Mouse (Mus musculus) liver, embryonic 14.5 days (tissue): ENCODE measurements around the gene Dpagt1.

Experiments
- CTCF ChIP-seq: IDR thresholded peaks from 2 replicates; pipeline ENCODE4 v1.5.1; 2016; ENCODE audit warnings: antibody characterized with exemption, low read depth, control low read depth
- EP300 ChIP-seq: IDR thresholded peaks from 2 replicates; pipeline ENCODE4 v1.6.1; 2016; ENCODE audit warnings: antibody characterized with exemption, low read depth

DNA sequence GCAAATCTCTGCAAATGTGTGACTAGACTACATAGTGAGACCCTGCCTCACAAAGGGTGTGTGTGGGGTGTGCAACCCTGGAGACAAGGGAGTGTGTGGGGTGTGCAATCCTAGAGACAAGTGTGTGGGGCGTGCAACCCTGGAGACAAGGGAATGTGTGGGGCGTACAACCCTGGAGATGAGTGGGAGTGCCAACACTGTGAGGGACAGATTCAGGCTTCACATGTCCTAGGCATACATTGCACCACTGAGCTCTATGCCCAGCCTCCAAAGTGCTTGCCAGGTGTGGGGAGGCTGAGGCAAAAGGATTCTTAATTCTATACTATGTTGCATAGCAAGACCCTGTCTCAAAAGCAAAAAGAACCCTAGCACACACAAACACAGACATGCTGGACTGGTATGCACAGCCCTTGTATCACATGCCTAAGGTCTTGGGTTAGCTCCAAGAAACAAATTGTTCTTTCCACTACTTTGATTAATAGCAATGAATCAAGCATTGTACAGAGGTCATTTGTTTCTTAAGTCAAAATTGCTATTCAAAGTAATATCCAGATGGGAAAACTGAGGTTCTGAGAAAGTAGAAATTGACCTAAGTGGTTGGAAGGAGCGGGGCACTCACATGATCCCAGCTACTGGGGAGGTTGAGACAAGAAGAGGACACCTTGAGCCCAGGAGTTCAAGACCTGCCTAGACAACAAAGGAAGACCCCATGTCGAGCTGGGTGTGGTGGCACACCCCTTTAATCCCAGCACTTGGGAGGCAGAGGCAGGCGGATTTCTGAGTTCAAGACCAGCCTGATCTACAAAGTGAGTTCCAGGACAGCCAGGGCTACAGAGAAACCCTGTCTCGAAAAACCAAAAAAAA is 20.0 kb downstream of the Dpagt1 start:
- TF ChIP-seq CTCF (no peak), EP300 (no peak)
